Mouse (Mus musculus): Measurements from ENCODE around the gene Spn. TPM values are rescaled to one million over a fixed set of nuclear protein-coding genes. Genes with fewer than 3 reads are reported as not detected.

Gene Spn
- polyA plus RNA-seq, 1 experiment, result 49.2 TPM

GRCm38 (mm10) chr7:127098950-127099349 is 38.7 kb downstream of the Spn start:
- TF ChIP-seq POLR2A (IDR thresholded peaks at IDR 0.05; ENCODE audit: borderline replicate concordance, control insufficient read depth, low read depth, low read length), result no peak
- no peak for TF ChIP-seq CTCF (IDR thresholded peaks at IDR 0.05; ENCODE audit: control insufficient read depth, insufficient read depth, low read length)
- WGBS, result 86% methylated on average over 4 of the region's 4 CpGs
- H3K4me1 ChIP-seq (ENCODE audit: control insufficient read depth, insufficient read depth, low read length), result peaks cover 3% of the 10 kb centered on the region; the same call in 1 of the 2 replicates
- H3K27ac ChIP-seq (ENCODE audit: control insufficient read depth, insufficient read depth, low read depth, low read length, poor library complexity), result no peak overlapping the region
- no peak overlapping the region for H3K4me3 ChIP-seq (replicated peaks; ENCODE audit: control insufficient read depth, low read depth, low read length)

GRCm38 (mm10) chr7:127098521-127098920 is 39.1 kb downstream of the Spn start:
- H3K4me1 ChIP-seq (ENCODE audit: control insufficient read depth, insufficient read depth, low read length), result peaks cover 2% of the 10 kb centered on the region; the same call in 1 of the 2 replicates
- no peak overlapping the region for H3K27ac ChIP-seq (ENCODE audit: control insufficient read depth, insufficient read depth, low read depth, low read length, poor library complexity)
- 78% methylated on average over 5 of the region's 5 CpGs for WGBS
- no peak overlapping the region for H3K4me3 ChIP-seq (replicated peaks; ENCODE audit: control insufficient read depth, low read depth, low read length)
- TF ChIP-seq CTCF (IDR thresholded peaks at IDR 0.05; ENCODE audit: control insufficient read depth, insufficient read depth, low read length) (no peak), POLR2A (IDR thresholded peaks at IDR 0.05; ENCODE audit: borderline replicate concordance, control insufficient read depth, low read depth, low read length) (no peak)

- H3K27ac ChIP-seq (ENCODE audit: control insufficient read depth, insufficient read depth, low read depth, low read length, poor library complexity), result no peak overlapping the region
- peaks cover 5% of the 10 kb centered on the region; the same call in 1 of the 2 replicates for H3K4me1 ChIP-seq (ENCODE audit: control insufficient read depth, insufficient read depth, low read length)
- TF ChIP-seq POLR2A (IDR thresholded peaks at IDR 0.05; ENCODE audit: borderline replicate concordance, control insufficient read depth, low read depth, low read length) (no peak), CTCF (IDR thresholded peaks at IDR 0.05; ENCODE audit: control insufficient read depth, insufficient read depth, low read length) (no peak)
- WGBS, result 95% methylated on average over 7 of the region's 7 CpGs
- H3K4me3 ChIP-seq (replicated peaks; ENCODE audit: control insufficient read depth, low read depth, low read length), result no peak overlapping the region
These were observed 41.2 kb downstream of the Spn start for GRCm38 (mm10) chr7:127096456-127096855.

- H3K27ac ChIP-seq (ENCODE audit: control insufficient read depth, insufficient read depth, low read depth, low read length, poor library complexity), result no peak overlapping the region
- TF ChIP-seq CTCF (IDR thresholded peaks at IDR 0.05; ENCODE audit: control insufficient read depth, insufficient read depth, low read length) (no peak), POLR2A (IDR thresholded peaks at IDR 0.05; ENCODE audit: borderline replicate concordance, control insufficient read depth, low read depth, low read length) (no peak)
- no peak overlapping the region for H3K4me3 ChIP-seq (replicated peaks; ENCODE audit: control insufficient read depth, low read depth, low read length)
- H3K4me1 ChIP-seq (ENCODE audit: control insufficient read depth, insufficient read depth, low read length), result peaks cover 8% of the 10 kb centered on the region; the same call in 1 of the 2 replicates
- 47% methylated on average over 3 of the region's 3 CpGs for WGBS
These were observed 43.7 kb downstream of the Spn start for GRCm38 (mm10) chr7:127093914-127094313.

- H3K4me1 ChIP-seq (ENCODE audit: control insufficient read depth, insufficient read depth, low read length), result peaks cover 8% of the 10 kb centered on the region; the same call in 1 of the 2 replicates
- peak within 1 kb of the TSS; percentile 74 for H3K4me3 ChIP-seq (replicated peaks; ENCODE audit: control insufficient read depth, low read depth, low read length)
- TF ChIP-seq POLR2A (IDR thresholded peaks at IDR 0.05; ENCODE audit: borderline replicate concordance, control insufficient read depth, low read depth, low read length) (peak; percentile 77; the same call in 1 of the 2 replicates), CTCF (IDR thresholded peaks at IDR 0.05; ENCODE audit: control insufficient read depth, insufficient read depth, low read length) (no peak)
- H3K27ac ChIP-seq (ENCODE audit: control insufficient read depth, insufficient read depth, low read depth, low read length, poor library complexity), result peak within 1 kb of the TSS; percentile 89
- WGBS, result 1% methylated on average over 16 of the region's 16 CpGs
These were observed 46.3 kb downstream of the Spn start, which contains the start of gene AI467606 for GRCm38 (mm10) chr7:127091114-127091896. Gene AI467606, plus strand, starts transcription at chr7:127091359.

- WGBS, result 12% methylated on average over 20 of the region's 20 CpGs
- H3K4me3 ChIP-seq (replicated peaks; ENCODE audit: control insufficient read depth, low read depth, low read length), result peak overlapping the region; percentile 50
- TF ChIP-seq POLR2A (IDR thresholded peaks at IDR 0.05; ENCODE audit: borderline replicate concordance, control insufficient read depth, low read depth, low read length), result no peak
- no peak for TF ChIP-seq CTCF (IDR thresholded peaks at IDR 0.05; ENCODE audit: control insufficient read depth, insufficient read depth, low read length)
- peaks cover 6% of the 10 kb centered on the region; the same call in 1 of the 2 replicates for H3K4me1 ChIP-seq (ENCODE audit: control insufficient read depth, insufficient read depth, low read length)
- H3K27ac ChIP-seq (ENCODE audit: control insufficient read depth, insufficient read depth, low read depth, low read length, poor library complexity), result peak overlapping the region; percentile 89
These were observed 47.2 kb downstream of the Spn start for GRCm38 (mm10) chr7:127090154-127091113.

- peak; percentile 48; the same call in 1 of the 2 replicates for TF ChIP-seq POLR2A (IDR thresholded peaks at IDR 0.05; ENCODE audit: borderline replicate concordance, control insufficient read depth, low read depth, low read length)
- no peak for TF ChIP-seq CTCF (IDR thresholded peaks at IDR 0.05; ENCODE audit: control insufficient read depth, insufficient read depth, low read length)
- Histone ChIP-seq H3K4me1 (ENCODE audit: control insufficient read depth, insufficient read depth, low read length) (peaks cover 8% of the 10 kb centered on the region; the same call in 1 of the 2 replicates), H3K27ac (ENCODE audit: control insufficient read depth, insufficient read depth, low read depth, low read length, poor library complexity) (peak overlapping the region; percentile 86), H3K4me3 (replicated peaks; ENCODE audit: control insufficient read depth, low read depth, low read length) (peak overlapping the region; percentile 40)
- WGBS, result 5% methylated on average over 27 of the region's 27 CpGs
These were observed 48.5 kb downstream of the Spn start for GRCm38 (mm10) chr7:127088901-127089845.
